Mouse (Mus musculus) hindbrain, postnatal 0 days (tissue): Measurements from ENCODE around the gene Ralgapa1. TPM values are rescaled to one million over a fixed set of nuclear protein-coding genes. Genes with fewer than 3 reads are reported as not detected.

Experiments used
- ATAC-seq: fragments of 200-750 bp; cut with Nextera tagmentation; 2 replicates; pipeline ENCODE4 v1.8.0; 2017; ENCODE audit warnings: mild to moderate bottlenecking, moderate TSS enrichment, moderate library complexity
- DNase-seq: peaks from one replicate; pipeline ENCODE4 v3.0.0-alpha.2; 2015; ENCODE audit warnings: low spot score
- H3K27ac ChIP-seq: fragments of 300-500 bp; sonication (generic); 2 replicates; pipeline ENCODE4 v1.5.1; 2014; ENCODE audit warnings: mild to moderate bottlenecking
- H3K27me3 ChIP-seq: fragments of 300-500 bp; sonication (generic); 2 replicates; pipeline ENCODE4 v1.6.1; 2014; ENCODE audit warnings: low read length, mixed read lengths; ENCODE audit not compliant: insufficient read depth
- H3K36me3 ChIP-seq: fragments of 300-500 bp; sonication (generic); 2 replicates; pipeline ENCODE4 v1.6.1; 2014; ENCODE audit warnings: low read length, mixed read lengths; ENCODE audit not compliant: insufficient read depth
- H3K4me1 ChIP-seq: fragments of 300-500 bp; sonication (generic); 2 replicates; pipeline ENCODE4 v1.6.1; 2014; ENCODE audit warnings: antibody characterized with exemption, low read length, mixed read lengths; ENCODE audit not compliant: insufficient read depth
- H3K4me2 ChIP-seq: fragments of 300-500 bp; sonication (generic); 2 replicates; pipeline ENCODE4 v1.6.1; 2014; ENCODE audit warnings: low read depth, mild to moderate bottlenecking, low read length, moderate library complexity, mixed read lengths
- H3K4me3 ChIP-seq: fragments of 300-500 bp; sonication (generic); 2 replicates; pipeline ENCODE4 v1.5.1; 2014; ENCODE audit warnings: low read length
- H3K9ac ChIP-seq: fragments of 300-500 bp; sonication (generic); replicated peaks from 2 replicates; pipeline ENCODE4 v1.6.1; 2014; ENCODE audit warnings: mild to moderate bottlenecking, low read length, moderate library complexity, mixed read lengths
- H3K9me3 ChIP-seq: fragments of 300-500 bp; sonication (generic); 2 replicates; pipeline ENCODE4 v1.6.1; 2016; ENCODE audit warnings: low read length, mixed read lengths
- CTCF ChIP-seq: IDR thresholded peaks from 2 replicates; pipeline ENCODE4 v1.5.1; 2016; ENCODE audit warnings: antibody characterized with exemption, control low read depth, low read depth
- WGBS: fragments of 180-500 bp; shearing (Covaris S2); extraction: QIAGEN DNeasy Blood & Tissue Kit; methylation state at CpG from one replicate; pipeline ENCODE4 v1.1.7; 2014; 5-methylcytosine and 5-hydroxymethylcytosine counted together
- polyA plus RNA-seq: library from polyadenylated mRNA; unstranded; fragments of >200 nt; fragmentation: Nextera tagmentation; extraction: Ambion mirVana; gene quantifications from 2 replicates; pipeline ENCODE4 v1.2.1, GENCODE M21; 2015
- total RNA-seq: library from RNA; depleted of rRNA; stranded (reverse); fragments of >200 nt; gene quantifications from 2 replicates; pipeline ENCODE4 v1.2.3, GENCODE M21; 2014

The Ralgapa1 gene
- total and polyA plus RNA-seq, 2 experiments from 2014 or later = 18.5 to 94.3 TPM

DNA sequence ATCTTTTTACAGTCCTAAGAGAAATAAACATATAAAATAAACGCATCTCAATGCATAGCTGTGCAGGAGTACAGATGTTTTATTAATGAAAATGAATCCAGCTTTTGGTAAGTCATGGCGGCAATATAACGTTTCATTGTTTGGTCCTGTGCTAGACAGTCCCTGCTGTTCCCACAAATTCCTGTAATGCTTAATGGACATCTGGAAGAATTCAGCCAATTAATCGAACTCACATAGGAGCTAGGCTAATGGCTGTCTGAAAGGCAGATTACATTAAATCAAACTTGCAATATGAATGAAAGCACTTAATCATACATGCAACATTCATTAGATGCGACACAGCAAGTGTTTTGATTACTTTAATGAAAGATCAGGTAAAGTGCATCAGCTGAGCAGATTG is 254.1 kb downstream of the Ralgapa1 start:
- H3K4me1 ChIP-seq = no peaks in the 10 kb centered on the region
- TF ChIP-seq CTCF = no peak
- 69% methylated on average over 5 of the region's 5 CpGs for WGBS
- H3K9ac ChIP-seq = no peak overlapping the region
- H3K4me3 ChIP-seq = no peak overlapping the region
- no peak overlapping the region for H3K4me2 ChIP-seq
- H3K36me3 ChIP-seq = no peaks in the 10 kb centered on the region
- no peak for ATAC-seq
- H3K9me3 ChIP-seq = no peaks in the 10 kb centered on the region
- no peak for DNase-seq
- no peaks in the 10 kb centered on the region for H3K27me3 ChIP-seq
- H3K27ac ChIP-seq = no peak overlapping the region

DNA sequence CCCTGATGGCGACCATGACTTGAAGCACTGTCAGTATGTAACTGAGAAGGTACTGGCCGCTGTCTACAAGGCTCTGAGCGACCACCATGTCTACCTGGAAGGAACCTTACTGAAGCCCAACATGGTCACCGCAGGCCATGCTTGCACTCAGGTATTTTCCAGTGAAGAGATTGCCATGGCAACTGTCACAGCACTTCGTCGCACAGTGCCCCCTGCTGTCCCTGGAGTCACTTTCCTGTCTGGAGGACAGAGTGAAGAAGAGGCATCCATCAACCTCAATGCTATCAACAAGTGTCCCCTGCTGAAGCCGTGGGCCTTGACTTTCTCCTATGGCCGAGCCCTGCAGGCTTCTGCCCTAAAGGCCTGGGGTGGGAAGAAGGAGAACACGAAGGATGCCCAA is 255.1 kb downstream of the Ralgapa1 start:
- no peak for TF ChIP-seq CTCF
- 74% methylated on average over 9 of the region's 9 CpGs for WGBS

DNA sequence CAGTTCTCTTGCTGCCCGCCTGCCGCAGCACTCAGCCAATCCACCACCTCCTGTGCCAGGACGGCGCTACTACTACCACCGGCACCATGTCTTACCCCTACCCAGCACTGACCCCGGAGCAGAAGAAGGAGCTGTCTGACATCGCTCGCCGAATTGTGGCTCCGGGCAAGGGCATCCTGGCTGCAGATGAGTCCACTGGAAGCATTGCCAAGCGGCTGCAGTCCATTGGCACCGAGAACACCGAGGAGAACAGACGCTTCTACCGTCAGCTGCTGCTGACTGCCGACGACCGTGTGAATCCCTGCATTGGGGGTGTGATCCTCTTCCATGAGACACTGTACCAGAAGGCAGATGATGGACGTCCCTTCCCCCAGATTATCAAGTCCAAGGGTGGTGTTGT is 255.8 kb downstream of the Ralgapa1 start, which contains the start of gene Aldoart2:
Gene Aldoart2 (plus strand): TSS at position 34 of the 400 bp plus-strand sequence.
- TF ChIP-seq CTCF = no peak
- Histone ChIP-seq H3K36me3 (no peaks in the 10 kb centered on the region), H3K27ac (no peak within 1 kb of the TSS), H3K4me1 (no peaks in the 10 kb centered on the region), H3K9me3 (no peaks in the 10 kb centered on the region), H3K4me3 (no peak within 1 kb of the TSS), H3K4me2 (no peak within 1 kb of the TSS), H3K27me3 (no peaks in the 10 kb centered on the region), H3K9ac (no peak within 1 kb of the TSS)
- WGBS = 92% methylated on average over 19 of the region's 19 CpGs
- ATAC-seq = no peak
- no peak for DNase-seq

More for the DNA sequence above, 255.1 kb downstream of the Ralgapa1 start:
- H3K4me2 ChIP-seq = no peak overlapping the region
- H3K27ac ChIP-seq = no peak overlapping the region
- DNase-seq = no peak
- H3K27me3 ChIP-seq = no peaks in the 10 kb centered on the region
- no peaks in the 10 kb centered on the region for H3K36me3 ChIP-seq
- no peak overlapping the region for H3K9ac ChIP-seq
- H3K4me3 ChIP-seq = no peak overlapping the region
- no peaks in the 10 kb centered on the region for H3K4me1 ChIP-seq
- ATAC-seq = 0 out of 2 replicates have a peak, but pooled peaks have one; percentile 15
- no peaks in the 10 kb centered on the region for H3K9me3 ChIP-seq

- WGBS = 88% methylated on average over 9 of the region's 9 CpGs
- no peaks in the 10 kb centered on the region for H3K36me3 ChIP-seq
- TF ChIP-seq CTCF = peak; percentile 6; the same call in 1 of the 2 replicates
- H3K4me1 ChIP-seq = no peaks in the 10 kb centered on the region
- H3K9ac ChIP-seq = no peak overlapping the region
- DNase-seq (no peak), ATAC-seq (no peak)
- H3K27me3 ChIP-seq = no peaks in the 10 kb centered on the region
- H3K9me3 ChIP-seq = no peaks in the 10 kb centered on the region
- H3K4me3 ChIP-seq = no peak overlapping the region
- no peak overlapping the region for H3K27ac ChIP-seq
- H3K4me2 ChIP-seq = no peak overlapping the region
Observed at GRCm38 (mm10) chr12:55564187-55564963, 256.6 kb downstream of the Ralgapa1 start.

DNA sequence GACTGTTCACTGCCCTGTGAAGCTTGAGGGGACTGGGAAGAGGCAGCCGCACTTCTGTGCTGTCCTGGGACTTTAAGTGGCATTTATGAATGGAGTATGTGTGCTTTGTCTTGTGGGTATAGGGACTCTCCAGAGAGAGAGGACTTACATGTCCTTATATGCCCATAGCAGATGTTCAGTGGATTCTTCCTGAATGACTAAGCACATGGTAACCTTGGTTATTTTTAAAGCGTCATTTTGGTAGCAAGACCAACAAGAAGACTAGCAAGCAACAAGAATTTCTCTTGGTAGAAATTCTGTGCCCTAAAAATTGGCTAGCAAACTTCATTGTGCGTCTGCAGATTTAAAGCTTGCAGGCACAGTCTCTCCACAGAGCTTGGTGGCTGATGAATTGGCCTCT is 257.2 kb downstream of the Ralgapa1 start:
- Histone ChIP-seq H3K36me3 (no peaks in the 10 kb centered on the region), H3K9ac (no peak overlapping the region), H3K4me3 (no peak overlapping the region), H3K4me2 (no peak overlapping the region), H3K4me1 (no peaks in the 10 kb centered on the region), H3K27me3 (no peaks in the 10 kb centered on the region), H3K27ac (no peak overlapping the region), H3K9me3 (no peaks in the 10 kb centered on the region)
- no peak for DNase-seq
- ATAC-seq = no peak
- no peak for TF ChIP-seq CTCF
- WGBS = 87% methylated on average over 3 of the region's 3 CpGs

GRCm38 (mm10) chr12:55560025-55560690 is 260.8 kb downstream of the Ralgapa1 start:
- no peak for ATAC-seq
- WGBS = 13% methylated on average over 19 of the region's 19 CpGs
- H3K27me3 ChIP-seq = no peaks in the 10 kb centered on the region
- no peaks in the 10 kb centered on the region for H3K9me3 ChIP-seq
- H3K36me3 ChIP-seq = no peaks in the 10 kb centered on the region
- H3K27ac ChIP-seq = no peak overlapping the region
- no peak for DNase-seq
- H3K4me1 ChIP-seq = no peaks in the 10 kb centered on the region
- no peak for TF ChIP-seq CTCF
- peak overlapping the region; percentile 59 for H3K4me2 ChIP-seq
- no peak overlapping the region; the same call in 1 of the 2 replicates for H3K9ac ChIP-seq
- peak overlapping the region; percentile 31 for H3K4me3 ChIP-seq
